Mouse (Mus musculus): ENCODE measurements around the gene Plk5. TPM values are rescaled to one million over a fixed set of nuclear protein-coding genes. Genes with fewer than 3 reads are reported as not detected.
A peak's percentile ranks its signal among the peaks of the same experiment; 100 is the strongest.

Gene Plk5
- polyA plus RNA-seq, 1 experiment: 6.0 TPM

DNA sequence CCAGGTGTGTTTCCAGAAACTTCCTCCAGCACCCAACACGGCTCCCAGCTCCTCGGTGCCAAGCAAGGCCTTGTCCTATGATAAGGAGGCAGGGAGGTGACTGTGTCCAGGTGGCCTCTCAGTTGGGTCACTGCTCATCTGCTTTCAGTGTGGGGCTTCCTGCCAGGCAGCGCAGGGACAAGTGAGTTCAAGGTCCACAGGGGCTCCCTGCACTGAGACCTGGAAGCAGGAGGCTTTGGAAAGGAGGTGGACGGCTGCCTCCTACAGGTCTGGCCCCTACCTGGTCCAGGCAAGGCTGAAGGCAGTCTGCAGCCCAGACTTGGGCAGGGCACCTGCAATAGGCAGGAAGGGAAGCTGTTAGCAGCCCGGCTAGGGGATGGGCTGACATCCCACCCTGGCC, 36.4 kb downstream of the Plk5 start:
- Histone ChIP-seq H3K4me3 (replicated peaks; ENCODE audit: extremely low read depth, low read depth, low read length) (no peak overlapping the region), H3K4me1 (ENCODE audit: control insufficient read depth, insufficient read depth, low read length) (peaks cover 8% of the 10 kb centered on the region; the same call in 1 of the 2 replicates)
- TF ChIP-seq POLR2A (IDR thresholded peaks at IDR 0.05; ENCODE audit: borderline replicate concordance, extremely low read depth, low read depth, low read length) (no peak), CTCF (IDR thresholded peaks at IDR 0.05; ENCODE audit: insufficient read depth, low read length) (no peak)
- WGBS: 84% methylated on average over 5 of the region's 5 CpGs
- no peak for DNase-seq

GRCm38 (mm10) chr10:80395025-80395627, 38.9 kb downstream of the Plk5 start:
- no peak for TF ChIP-seq CTCF (IDR thresholded peaks at IDR 0.05; ENCODE audit: insufficient read depth, low read length)
- no peak for TF ChIP-seq POLR2A (IDR thresholded peaks at IDR 0.05; ENCODE audit: borderline replicate concordance, extremely low read depth, low read depth, low read length)
- no peak for DNase-seq
- Histone ChIP-seq H3K4me3 (replicated peaks; ENCODE audit: extremely low read depth, low read depth, low read length) (no peak overlapping the region), H3K4me1 (ENCODE audit: control insufficient read depth, insufficient read depth, low read length) (peaks cover 10% of the 10 kb centered on the region)
- 94% methylated on average over 35 of the region's 35 CpGs for WGBS

DNA sequence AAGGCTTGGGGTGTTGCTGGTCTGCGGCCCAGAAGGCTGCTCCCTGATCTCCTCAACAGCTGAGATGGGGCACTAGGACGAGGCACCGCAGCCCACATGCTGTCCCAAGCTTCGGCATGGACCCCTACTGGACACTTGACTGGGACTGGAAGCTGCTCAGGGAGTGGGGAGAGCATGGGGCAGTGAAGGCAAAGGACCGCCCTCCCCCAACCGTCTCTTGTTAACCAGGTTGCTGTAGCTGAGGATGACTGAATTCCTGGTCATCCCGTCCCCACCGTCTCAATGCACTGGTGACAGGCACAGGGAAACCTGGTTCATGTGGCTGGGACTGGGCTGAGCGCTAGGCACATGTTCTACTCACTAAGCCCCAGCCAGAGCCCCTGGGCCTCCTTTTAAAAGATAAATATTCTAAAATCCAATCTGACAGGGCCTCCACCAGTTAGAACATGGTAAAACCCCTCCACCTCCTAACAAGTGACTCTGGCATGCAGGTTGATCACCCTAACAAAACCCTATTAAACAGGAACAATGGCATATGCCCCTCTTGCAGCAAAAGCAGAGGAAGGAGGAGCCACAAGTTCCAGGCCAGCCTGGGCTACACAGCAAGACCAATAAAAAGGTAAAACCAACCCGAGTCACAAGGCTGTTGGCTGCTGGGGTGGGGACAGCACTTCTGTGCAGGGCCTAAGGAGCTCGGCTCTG, 40.7 kb downstream of the Plk5 start:
- TF ChIP-seq POLR2A (IDR thresholded peaks at IDR 0.05; ENCODE audit: borderline replicate concordance, extremely low read depth, low read depth, low read length) (no peak), CTCF (IDR thresholded peaks at IDR 0.05; ENCODE audit: insufficient read depth, low read length) (no peak)
- Histone ChIP-seq H3K4me3 (replicated peaks; ENCODE audit: extremely low read depth, low read depth, low read length) (no peak overlapping the region), H3K4me1 (ENCODE audit: control insufficient read depth, insufficient read depth, low read length) (peaks cover 14% of the 10 kb centered on the region)
- 82% methylated on average over 11 of the region's 11 CpGs for WGBS
- no peak for DNase-seq

DNA sequence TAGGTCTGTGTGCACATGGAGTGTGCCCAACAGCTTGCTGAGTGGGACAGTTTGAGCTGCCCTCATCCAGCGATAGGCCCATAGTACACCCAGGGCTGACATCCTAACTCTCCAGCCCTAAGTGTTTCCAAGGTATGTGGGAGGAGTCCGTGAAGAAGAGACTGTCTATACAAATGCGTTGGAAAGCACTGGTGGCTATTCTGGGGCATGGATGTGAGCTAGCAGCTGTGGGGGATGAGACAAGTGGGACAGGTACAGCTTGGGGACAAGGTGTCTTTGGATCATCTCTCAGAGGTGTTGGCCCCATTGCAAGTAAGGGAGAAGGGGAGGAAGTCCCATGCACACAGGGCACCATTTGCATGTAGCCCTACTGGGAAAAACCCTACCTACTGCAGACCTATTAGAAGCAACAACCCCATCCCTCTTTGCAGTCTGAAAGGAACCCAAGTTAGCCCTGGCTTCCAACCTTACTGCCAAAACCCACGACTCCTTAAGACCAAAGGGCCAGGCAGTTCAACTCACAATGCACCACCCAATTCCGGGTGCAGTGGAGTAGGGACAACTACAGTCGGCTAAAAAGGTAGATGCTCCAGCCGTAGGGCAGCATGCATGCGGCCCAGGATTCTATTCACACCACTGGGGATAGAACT, 41.4 kb downstream of the Plk5 start:
- TF ChIP-seq CTCF (IDR thresholded peaks at IDR 0.05; ENCODE audit: insufficient read depth, low read length) (no peak), POLR2A (IDR thresholded peaks at IDR 0.05; ENCODE audit: borderline replicate concordance, extremely low read depth, low read depth, low read length) (no peak)
- Histone ChIP-seq H3K4me3 (replicated peaks; ENCODE audit: extremely low read depth, low read depth, low read length) (no peak overlapping the region), H3K4me1 (ENCODE audit: control insufficient read depth, insufficient read depth, low read length) (peaks cover 14% of the 10 kb centered on the region)
- 41% methylated on average over 8 of the region's 8 CpGs for WGBS
- DNase-seq: no peak

GRCm38 (mm10) chr10:80398174-80398535, 41.9 kb downstream of the Plk5 start:
- DNase-seq: no peak
- H3K4me1 ChIP-seq (ENCODE audit: control insufficient read depth, insufficient read depth, low read length): peaks cover 14% of the 10 kb centered on the region
- WGBS: 0% methylated on average over 1 of the region's 1 CpGs
- no peak for TF ChIP-seq POLR2A (IDR thresholded peaks at IDR 0.05; ENCODE audit: borderline replicate concordance, extremely low read depth, low read depth, low read length)
- TF ChIP-seq CTCF (IDR thresholded peaks at IDR 0.05; ENCODE audit: insufficient read depth, low read length): no peak
- peak overlapping the region; percentile 53 for H3K4me3 ChIP-seq (replicated peaks; ENCODE audit: extremely low read depth, low read depth, low read length)

DNA sequence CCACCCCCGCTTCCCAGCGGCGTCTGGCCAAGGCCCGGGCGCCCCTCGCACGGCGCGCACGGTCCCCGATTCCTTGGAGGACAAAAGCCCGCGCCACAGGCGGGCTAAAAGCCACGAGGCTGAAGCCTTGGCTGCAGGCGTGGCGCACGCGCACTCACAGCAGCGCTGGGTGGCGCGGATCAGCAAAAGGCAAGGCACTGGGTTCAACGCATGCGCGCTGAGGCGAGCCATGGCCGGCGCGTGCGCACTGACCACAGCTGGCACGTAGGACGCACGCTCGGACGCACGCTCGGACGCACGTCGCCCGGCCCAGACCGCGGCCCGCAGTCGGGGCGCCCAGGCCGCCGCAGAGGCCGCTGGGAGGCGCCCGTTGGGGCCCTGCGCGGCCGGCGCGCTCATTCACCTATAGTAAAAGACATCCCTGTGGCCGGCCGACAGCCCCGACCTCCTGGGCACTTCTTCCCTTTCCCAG, 42.5 kb downstream of the Plk5 start:
- TF ChIP-seq POLR2A (IDR thresholded peaks at IDR 0.05; ENCODE audit: borderline replicate concordance, extremely low read depth, low read depth, low read length) (peak; percentile 62; the same call in 1 of the 2 replicates), CTCF (IDR thresholded peaks at IDR 0.05; ENCODE audit: insufficient read depth, low read length) (no peak)
- Histone ChIP-seq H3K4me3 (replicated peaks; ENCODE audit: extremely low read depth, low read depth, low read length) (peak overlapping the region; percentile 65), H3K4me1 (ENCODE audit: control insufficient read depth, insufficient read depth, low read length) (peaks cover 14% of the 10 kb centered on the region)
- WGBS: under 1% methylated on average over 59 of the region's 59 CpGs
- peak; percentile 93 for DNase-seq

DNA sequence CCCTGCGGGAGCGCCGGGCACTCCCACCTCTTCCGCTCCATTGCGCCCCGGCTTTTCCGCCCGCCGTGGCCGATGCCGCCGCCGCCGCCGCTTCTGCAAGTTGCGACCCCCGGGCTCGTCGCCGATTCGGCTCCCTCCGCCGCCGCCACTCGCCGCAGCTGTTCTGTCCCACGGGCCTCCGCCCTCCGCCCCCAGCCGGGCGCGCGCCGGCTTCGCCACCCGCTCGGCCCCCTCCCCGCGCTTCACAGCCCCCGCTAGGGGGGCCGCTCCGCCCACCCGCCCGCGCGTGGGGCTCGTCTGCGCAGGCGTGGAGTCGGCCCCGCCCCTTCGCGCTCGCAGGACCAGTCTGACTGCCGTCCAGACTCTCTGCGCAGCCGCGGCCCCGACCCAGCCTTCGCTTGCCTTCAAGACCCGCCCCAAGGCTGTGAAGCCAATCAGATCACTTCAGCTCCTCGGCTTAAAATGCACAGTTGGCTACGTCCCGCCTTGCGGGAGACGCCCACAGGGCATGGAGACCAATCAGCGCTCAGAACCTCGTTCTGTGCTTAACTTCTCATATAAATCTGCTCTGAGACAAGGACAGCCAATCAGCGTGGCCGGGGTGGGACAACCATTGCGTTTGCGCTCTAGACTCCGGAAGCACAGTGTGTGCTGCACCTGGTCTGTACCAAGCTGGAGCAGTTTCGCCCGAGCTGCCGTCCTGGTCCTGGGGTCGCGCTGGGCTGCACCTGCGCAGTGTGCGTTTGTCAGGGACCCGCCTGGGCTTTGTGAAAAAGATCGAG, 43.1 kb downstream of the Plk5 start, which contains the start of gene Mbd3:
Mbd3 (minus strand) TSS at position 360 of the 782 bp plus-strand sequence.
- whole genome bisulfite sequencing: under 1% methylated on average over 77 of the region's 82 CpGs
- peak within 1 kb of the TSS; percentile 81 for H3K4me3 ChIP-seq (replicated peaks; ENCODE audit: extremely low read depth, low read depth, low read length)
- peak; percentile 99 for DNase-seq
- peaks cover 14% of the 10 kb centered on the region for H3K4me1 ChIP-seq (ENCODE audit: control insufficient read depth, insufficient read depth, low read length)
- TF ChIP-seq POLR2A (IDR thresholded peaks at IDR 0.05; ENCODE audit: borderline replicate concordance, extremely low read depth, low read depth, low read length): peak; percentile 99
- no peak for TF ChIP-seq CTCF (IDR thresholded peaks at IDR 0.05; ENCODE audit: insufficient read depth, low read length)

DNA sequence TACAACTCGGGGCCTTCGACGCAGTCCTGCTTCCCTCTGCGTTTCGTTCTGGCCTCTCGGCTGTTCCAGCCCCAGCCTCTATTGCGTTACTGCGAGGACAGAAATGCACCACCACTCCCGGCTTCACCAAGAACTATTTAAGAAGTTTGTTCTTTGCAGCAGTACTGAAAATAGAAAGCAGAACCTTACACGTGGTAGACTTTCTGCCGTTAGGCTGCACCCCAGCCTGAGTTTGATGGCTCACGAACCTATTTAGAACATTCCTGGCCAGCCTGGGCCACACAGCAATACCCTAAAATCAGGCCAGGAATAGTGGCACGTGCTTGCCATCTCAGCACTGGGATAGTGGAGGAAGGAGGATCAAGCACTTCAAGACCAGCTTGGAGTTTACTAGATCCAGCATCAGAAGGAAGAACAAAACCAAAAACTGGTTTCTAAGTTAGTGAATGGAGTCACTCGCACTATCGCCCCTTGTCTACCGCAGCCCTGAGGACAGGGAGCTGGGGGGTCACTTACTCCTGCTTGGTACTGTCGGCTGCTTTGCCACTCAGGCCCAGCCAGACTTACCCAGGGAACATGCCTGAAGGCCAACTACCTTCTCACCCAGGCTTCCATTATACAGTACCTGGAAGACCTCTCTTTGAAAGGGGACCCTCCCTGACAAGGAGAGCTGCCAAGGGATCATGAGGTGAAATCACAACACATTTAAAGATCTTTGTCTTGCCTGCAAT, 43.9 kb downstream of the Plk5 start:
- WGBS: 9% methylated on average over 17 of the region's 17 CpGs
- no peak for DNase-seq
- TF ChIP-seq POLR2A (IDR thresholded peaks at IDR 0.05; ENCODE audit: borderline replicate concordance, extremely low read depth, low read depth, low read length) (no peak), CTCF (IDR thresholded peaks at IDR 0.05; ENCODE audit: insufficient read depth, low read length) (no peak)

More for the DNA sequence above, 43.9 kb downstream of the Plk5 start:
- H3K4me3 ChIP-seq (replicated peaks; ENCODE audit: extremely low read depth, low read depth, low read length): peak overlapping the region; percentile 81
- H3K4me1 ChIP-seq (ENCODE audit: control insufficient read depth, insufficient read depth, low read length): peaks cover 14% of the 10 kb centered on the region

Data from lung, adult 2 months (tissue).